Mouse (Mus musculus): ENCODE measurements around the gene Ptprz1. TPM values are rescaled to one million over a fixed set of nuclear protein-coding genes. Genes with fewer than 3 reads are reported as not detected.

Ptprz1 gene
- 13.2 and 13.5 TPM in 2 replicates for polyA plus RNA-seq (2014; fragmentation: Nextera tagmentation; extraction: Ambion mirVana)

- Histone ChIP-seq H3K4me2 (ENCODE audit: low read depth, low read length) (peak within 1 kb of the TSS; percentile 94), H3K36me3 (ENCODE audit: control insufficient read depth, insufficient read depth, low read length) (no peaks in the 10 kb centered on the region), H3K4me3 (ENCODE audit: low read depth, low read length) (peak within 1 kb of the TSS; percentile 63), H3K9ac (ENCODE audit: low read depth, low read length) (peak within 1 kb of the TSS; percentile 65), H3K4me1 (ENCODE audit: control insufficient read depth, insufficient read depth, low read length) (peaks cover 5% of the 10 kb centered on the region; the same call in 1 of the 2 replicates), H3K27ac (replicated peaks; ENCODE audit: low read depth, low read length) (no peak within 1 kb of the TSS), H3K9me3 (ENCODE audit: control insufficient read depth, low read length) (no peaks in the 10 kb centered on the region), H3K27me3 (replicated peaks; ENCODE audit: control insufficient read depth, insufficient read depth, low read length) (0 out of 2 replicates have a peak, but pooled peaks cover 5% of the 10 kb centered on the region)
- WGBS: 1% methylated on average over 9 of the region's 44 CpGs
- ATAC-seq (ENCODE audit: low read depth) (peak; percentile 92), DNase-seq (ENCODE audit: low spot score) (peak; percentile 86)
Observed at GRCm38 (mm10) chr6:22874781-22875613, at the start of gene Ptprz1. Gene Ptprz1 (plus strand): TSS chr6:22875502.

- Histone ChIP-seq H3K4me3 (ENCODE audit: low read depth, low read length) (no peak overlapping the region), H3K27ac (replicated peaks; ENCODE audit: low read depth, low read length) (no peak overlapping the region), H3K36me3 (ENCODE audit: control insufficient read depth, insufficient read depth, low read length) (no peaks in the 10 kb centered on the region), H3K27me3 (replicated peaks; ENCODE audit: control insufficient read depth, insufficient read depth, low read length) (no peaks in the 10 kb centered on the region), H3K4me1 (ENCODE audit: control insufficient read depth, insufficient read depth, low read length) (peaks cover 3% of the 10 kb centered on the region; the same call in 1 of the 2 replicates), H3K4me2 (ENCODE audit: low read depth, low read length) (no peak overlapping the region), H3K9ac (ENCODE audit: low read depth, low read length) (no peak overlapping the region), H3K9me3 (ENCODE audit: control insufficient read depth, low read length) (no peaks in the 10 kb centered on the region)
- ATAC-seq (ENCODE audit: low read depth) (no peak; the same call in 1 of the 2 replicates), DNase-seq (ENCODE audit: low spot score) (peak; percentile 71)
- 20% methylated on average over 7 of the region's 7 CpGs for WGBS
Observed at GRCm38 (mm10) chr6:22833637-22834036, 41.7 kb upstream of the Ptprz1 start.

GRCm38 (mm10) chr6:22834100-22834970, 41.0 kb upstream of the Ptprz1 start:
- ATAC-seq (ENCODE audit: low read depth) (no peak), DNase-seq (ENCODE audit: low spot score) (peak; percentile 32)
- Histone ChIP-seq H3K4me1 (ENCODE audit: control insufficient read depth, insufficient read depth, low read length) (peaks cover 3% of the 10 kb centered on the region; the same call in 1 of the 2 replicates), H3K9me3 (ENCODE audit: control insufficient read depth, low read length) (no peaks in the 10 kb centered on the region), H3K27me3 (replicated peaks; ENCODE audit: control insufficient read depth, insufficient read depth, low read length) (no peaks in the 10 kb centered on the region), H3K4me2 (ENCODE audit: low read depth, low read length) (no peak overlapping the region), H3K4me3 (ENCODE audit: low read depth, low read length) (no peak overlapping the region), H3K36me3 (ENCODE audit: control insufficient read depth, insufficient read depth, low read length) (no peaks in the 10 kb centered on the region), H3K9ac (ENCODE audit: low read depth, low read length) (no peak overlapping the region), H3K27ac (replicated peaks; ENCODE audit: low read depth, low read length) (no peak overlapping the region)
- 61% methylated on average over 19 of the region's 19 CpGs for WGBS

GRCm38 (mm10) chr6:22875614-22876541, 576 bp downstream of the Ptprz1 start:
- WGBS: 2% methylated on average over 36 of the region's 45 CpGs
- Histone ChIP-seq H3K27me3 (replicated peaks; ENCODE audit: control insufficient read depth, insufficient read depth, low read length) (0 out of 2 replicates have a peak, but pooled peaks cover 5% of the 10 kb centered on the region), H3K9me3 (ENCODE audit: control insufficient read depth, low read length) (no peaks in the 10 kb centered on the region), H3K4me2 (ENCODE audit: low read depth, low read length) (peak overlapping the region; percentile 94), H3K4me3 (ENCODE audit: low read depth, low read length) (peak overlapping the region; percentile 63), H3K36me3 (ENCODE audit: control insufficient read depth, insufficient read depth, low read length) (no peaks in the 10 kb centered on the region), H3K27ac (replicated peaks; ENCODE audit: low read depth, low read length) (no peak overlapping the region), H3K9ac (ENCODE audit: low read depth, low read length) (peak overlapping the region; percentile 65), H3K4me1 (ENCODE audit: control insufficient read depth, insufficient read depth, low read length) (peaks cover 5% of the 10 kb centered on the region; the same call in 1 of the 2 replicates)
- DNase-seq (ENCODE audit: low spot score): peak; percentile 40
- ATAC-seq (ENCODE audit: low read depth): peak; percentile 51

GRCm38 (mm10) chr6:22887978-22888377, 12.7 kb downstream of the Ptprz1 start:
- no peaks in the 10 kb centered on the region for H3K36me3 ChIP-seq (ENCODE audit: control insufficient read depth, insufficient read depth, low read length)
- 83% methylated on average over 6 of the region's 6 CpGs for WGBS
- H3K4me3 ChIP-seq (ENCODE audit: low read depth, low read length): no peak overlapping the region
- H3K27me3 ChIP-seq (replicated peaks; ENCODE audit: control insufficient read depth, insufficient read depth, low read length): no peaks in the 10 kb centered on the region
- H3K9me3 ChIP-seq (ENCODE audit: control insufficient read depth, low read length): no peaks in the 10 kb centered on the region
- no peaks in the 10 kb centered on the region for H3K4me1 ChIP-seq (ENCODE audit: control insufficient read depth, insufficient read depth, low read length)
- H3K4me2 ChIP-seq (ENCODE audit: low read depth, low read length): no peak overlapping the region
- peak; percentile 44 for DNase-seq (ENCODE audit: low spot score)
- ATAC-seq (ENCODE audit: low read depth): no peak
- no peak overlapping the region for H3K27ac ChIP-seq (replicated peaks; ENCODE audit: low read depth, low read length)
- H3K9ac ChIP-seq (ENCODE audit: low read depth, low read length): no peak overlapping the region

- no peaks in the 10 kb centered on the region for H3K27me3 ChIP-seq (replicated peaks; ENCODE audit: control insufficient read depth, insufficient read depth, low read length)
- 92% methylated on average over 8 of the region's 8 CpGs for WGBS
- H3K4me2 ChIP-seq (ENCODE audit: low read depth, low read length): no peak overlapping the region
- no peak overlapping the region for H3K9ac ChIP-seq (ENCODE audit: low read depth, low read length)
- no peak overlapping the region for H3K27ac ChIP-seq (replicated peaks; ENCODE audit: low read depth, low read length)
- DNase-seq (ENCODE audit: low spot score): no peak
- ATAC-seq (ENCODE audit: low read depth): no peak
- no peaks in the 10 kb centered on the region for H3K9me3 ChIP-seq (ENCODE audit: control insufficient read depth, low read length)
- H3K4me3 ChIP-seq (ENCODE audit: low read depth, low read length): no peak overlapping the region
- no peaks in the 10 kb centered on the region for H3K4me1 ChIP-seq (ENCODE audit: control insufficient read depth, insufficient read depth, low read length)
- no peaks in the 10 kb centered on the region for H3K36me3 ChIP-seq (ENCODE audit: control insufficient read depth, insufficient read depth, low read length)
Observed at GRCm38 (mm10) chr6:22889333-22889732, 14.0 kb downstream of the Ptprz1 start.

- no peak overlapping the region for H3K4me2 ChIP-seq (ENCODE audit: low read depth, low read length)
- 62% methylated on average over 3 of the region's 3 CpGs for WGBS
Observed at GRCm38 (mm10) chr6:22901983-22902382, 26.7 kb downstream of the Ptprz1 start.

More at GRCm38 (mm10) chr6:22901983-22902382, 26.7 kb downstream of the Ptprz1 start:
- Histone ChIP-seq H3K4me1 (ENCODE audit: control insufficient read depth, insufficient read depth, low read length) (no peaks in the 10 kb centered on the region), H3K9me3 (ENCODE audit: control insufficient read depth, low read length) (no peaks in the 10 kb centered on the region), H3K36me3 (ENCODE audit: control insufficient read depth, insufficient read depth, low read length) (no peaks in the 10 kb centered on the region), H3K27ac (replicated peaks; ENCODE audit: low read depth, low read length) (no peak overlapping the region), H3K9ac (ENCODE audit: low read depth, low read length) (no peak overlapping the region), H3K4me3 (ENCODE audit: low read depth, low read length) (no peak overlapping the region), H3K27me3 (replicated peaks; ENCODE audit: control insufficient read depth, insufficient read depth, low read length) (no peaks in the 10 kb centered on the region)
- ATAC-seq (ENCODE audit: low read depth) (no peak), DNase-seq (ENCODE audit: low spot score) (no peak)
